Mouse (Mus musculus) CD4-positive, CD25-positive, alpha-beta regulatory T cell, adult 2 months (primary cell): ENCODE measurements around the gene Gm47996.

Experiments
- DNase-seq: peaks from one replicate; pipeline ENCODE4 v3.0.0-alpha.2; 2012; ENCODE audit warnings: low read depth, low spot score

Gene Gm47996

DNA sequence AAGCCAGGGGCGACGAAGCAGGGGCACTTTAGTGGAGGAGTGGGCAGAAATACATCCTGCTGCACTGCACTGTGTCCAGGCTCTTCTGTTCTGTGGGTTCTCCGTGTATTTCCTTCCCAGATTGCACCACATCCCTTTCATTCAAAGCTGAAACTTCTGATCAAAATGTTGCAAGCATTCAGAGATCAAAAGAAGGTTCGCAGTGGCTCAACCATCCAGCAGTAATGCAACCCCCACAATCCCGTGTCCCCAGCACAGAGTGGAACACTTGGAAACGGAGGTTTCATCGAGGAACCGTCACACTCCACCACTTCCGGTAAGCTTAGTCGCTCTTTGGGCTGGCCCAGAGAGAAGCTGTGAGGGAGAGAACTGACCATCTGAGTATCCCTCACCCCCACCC is 35.2 kb downstream of the Gm47996 start:
- DNase-seq, result no peak

DNA sequence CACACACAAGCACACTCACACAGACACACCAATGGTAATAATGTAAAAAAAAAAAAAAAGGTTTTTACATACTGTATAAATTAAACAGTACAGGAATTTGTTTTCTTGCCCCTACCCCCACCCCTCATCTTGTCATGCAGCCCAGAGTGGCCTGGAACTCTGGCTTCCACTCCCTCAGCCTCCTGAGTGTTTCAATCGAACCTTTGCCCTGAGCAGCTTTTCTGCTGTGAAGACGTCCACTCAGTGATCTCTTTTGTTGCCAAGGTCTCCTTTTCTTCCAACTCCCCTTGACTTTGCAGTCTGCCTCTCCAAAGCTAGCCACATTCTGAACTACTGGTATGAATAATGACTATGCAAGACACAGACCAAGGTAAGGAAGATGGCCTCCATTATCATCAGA is 35.9 kb downstream of the Gm47996 start:
- DNase-seq, result no peak

DNA sequence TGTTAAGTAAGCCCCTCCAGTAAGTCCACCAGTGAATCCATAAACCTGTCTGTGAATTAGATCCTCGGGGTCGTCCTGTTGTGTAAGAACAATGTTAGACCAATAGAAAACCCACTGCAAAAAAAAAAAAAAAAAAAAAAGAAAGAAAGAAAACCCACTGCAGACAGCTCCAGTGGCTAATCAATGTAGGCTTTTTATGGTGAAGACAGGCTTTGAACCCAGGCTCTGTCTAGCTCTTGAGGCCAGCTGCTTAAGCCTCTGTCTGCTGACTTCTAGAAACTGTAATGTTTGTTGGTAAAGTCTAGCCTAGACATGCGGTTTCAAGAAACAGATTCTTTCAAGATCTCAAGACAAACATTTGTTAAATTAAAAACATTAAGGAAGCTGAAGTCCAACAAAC is 40.2 kb downstream of the Gm47996 start:
- no peak for DNase-seq

DNA sequence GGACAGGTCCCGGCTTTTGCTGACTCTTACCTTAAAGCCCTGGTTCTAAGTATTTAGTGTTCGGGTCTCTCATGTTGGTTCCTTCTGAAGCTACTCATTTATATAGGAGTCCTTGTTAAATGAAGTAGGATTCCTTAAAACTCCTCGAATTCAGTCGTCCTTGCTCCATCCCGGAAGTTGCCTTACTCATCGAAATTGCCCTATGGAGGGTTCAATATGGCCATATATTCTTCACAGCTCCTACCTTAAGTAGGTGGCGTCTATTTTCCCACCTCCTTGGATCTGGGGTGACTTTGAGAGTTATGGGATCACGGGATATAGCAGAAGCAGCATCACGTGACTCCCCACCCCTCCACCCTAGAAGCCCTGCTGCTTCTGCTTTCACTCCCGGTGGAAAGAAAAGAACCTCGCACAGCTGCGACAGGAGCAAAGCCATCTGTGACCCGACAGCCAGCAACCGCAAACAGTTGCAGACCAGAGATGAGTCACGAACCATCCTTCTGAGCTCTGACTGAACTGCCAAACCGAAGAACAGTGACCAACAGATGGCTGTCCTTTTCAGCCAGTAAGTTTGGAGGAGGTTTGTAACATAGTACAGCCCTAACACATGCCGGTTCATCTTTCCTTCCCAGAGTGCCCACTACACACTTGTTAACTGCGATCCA is 40.7 kb downstream of the Gm47996 start:
- DNase-seq, result peak; percentile 34

DNA sequence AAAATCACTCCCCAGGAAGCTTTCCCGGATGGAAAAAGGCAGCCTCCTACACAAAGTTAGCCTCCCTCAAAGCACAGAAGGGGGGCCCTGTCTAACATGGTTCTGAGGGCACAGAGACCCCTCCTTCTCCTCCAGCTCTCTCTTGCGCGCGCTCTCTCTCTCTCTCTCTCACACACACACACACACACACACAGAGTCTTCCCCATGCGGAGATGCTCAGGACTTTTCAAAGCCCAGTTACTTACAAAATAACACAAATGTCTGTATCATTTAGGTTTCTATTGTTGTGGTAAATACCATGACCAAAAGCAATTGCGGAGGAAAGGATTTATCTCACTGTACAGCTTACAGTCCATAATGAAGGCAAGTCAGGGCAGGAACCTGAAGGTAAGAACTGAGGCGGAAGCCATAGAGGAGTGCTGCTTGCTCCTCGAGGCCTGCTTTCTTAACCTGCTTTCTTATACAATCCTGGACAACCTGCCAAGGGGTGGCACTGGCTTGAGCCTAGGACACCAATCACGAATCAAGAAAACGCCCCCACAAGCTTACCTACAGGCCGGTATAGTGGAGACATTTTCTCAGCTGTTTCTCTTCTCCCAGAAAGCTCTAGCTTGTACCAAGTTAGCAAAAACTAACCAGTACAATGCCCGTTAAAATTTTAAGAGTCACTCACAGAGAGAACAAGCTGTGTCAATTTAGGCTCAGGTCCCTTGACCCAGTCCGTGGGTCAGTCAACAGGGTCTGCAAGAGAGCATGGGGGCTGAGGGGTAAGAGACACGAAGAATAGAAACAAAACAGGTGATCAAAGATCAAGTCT is 41.5 kb downstream of the Gm47996 start:
- peak; percentile 6 for DNase-seq

DNA sequence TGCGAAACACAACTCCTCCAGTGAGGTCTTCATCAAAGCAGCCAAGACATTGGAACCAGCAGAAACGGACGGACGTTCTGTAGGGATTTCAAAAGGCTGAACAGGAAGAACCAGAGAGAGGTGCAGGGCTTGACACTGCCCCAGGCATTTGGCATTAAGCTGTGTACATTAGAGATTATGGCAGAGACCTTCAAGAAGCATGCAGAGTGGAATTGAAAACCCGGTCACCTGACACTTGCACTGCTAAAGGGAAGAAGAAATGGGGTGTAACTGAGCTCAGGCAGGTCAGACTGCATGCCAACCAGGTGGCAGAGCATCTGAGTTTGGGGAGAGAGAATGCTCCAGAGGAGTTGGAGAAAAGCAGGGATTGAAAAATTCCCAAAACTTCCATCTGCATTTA is 45.5 kb downstream of the Gm47996 start:
- DNase-seq, result no peak

DNA sequence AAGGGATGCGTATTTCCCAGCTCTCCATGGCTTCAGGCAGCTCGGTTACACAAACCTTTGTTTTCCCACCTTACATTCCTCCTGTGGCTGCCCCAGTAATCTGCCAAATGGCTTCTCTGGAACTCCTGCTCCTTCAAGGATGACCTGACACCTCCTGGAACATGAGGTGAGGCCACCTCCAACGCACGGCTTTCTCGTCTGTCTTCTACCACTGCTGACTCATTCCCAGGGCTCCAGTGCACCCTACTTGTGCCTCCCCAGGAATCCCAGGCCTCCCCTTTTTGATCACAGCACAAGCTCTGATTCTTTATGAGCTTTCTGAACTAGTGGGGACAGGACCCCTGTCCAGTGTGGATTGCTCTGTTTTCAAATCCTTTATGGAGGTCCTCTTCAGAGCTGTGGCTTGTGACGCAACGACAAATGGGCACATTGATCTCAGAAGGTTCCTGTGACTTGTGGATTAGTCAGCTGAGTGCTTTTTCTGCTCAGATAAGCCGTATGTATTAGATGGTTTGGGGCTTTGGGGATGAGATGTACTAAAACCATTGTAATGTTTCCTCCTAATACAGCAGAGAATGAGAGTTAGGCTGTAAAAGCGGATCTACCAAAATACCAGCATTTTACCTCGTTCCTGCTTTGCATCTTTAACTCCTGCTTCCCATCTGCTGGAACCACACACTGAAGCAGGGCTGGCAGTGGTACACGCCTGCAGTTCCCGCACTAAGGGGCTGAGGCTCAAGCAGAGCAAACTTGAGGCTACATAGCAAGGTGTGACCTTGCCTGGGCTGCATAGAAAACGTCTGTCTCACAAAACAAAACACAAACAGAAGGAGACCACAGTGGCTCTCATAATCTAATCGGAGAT is 48.4 kb downstream of the Gm47996 start:
- no peak for DNase-seq

DNA sequence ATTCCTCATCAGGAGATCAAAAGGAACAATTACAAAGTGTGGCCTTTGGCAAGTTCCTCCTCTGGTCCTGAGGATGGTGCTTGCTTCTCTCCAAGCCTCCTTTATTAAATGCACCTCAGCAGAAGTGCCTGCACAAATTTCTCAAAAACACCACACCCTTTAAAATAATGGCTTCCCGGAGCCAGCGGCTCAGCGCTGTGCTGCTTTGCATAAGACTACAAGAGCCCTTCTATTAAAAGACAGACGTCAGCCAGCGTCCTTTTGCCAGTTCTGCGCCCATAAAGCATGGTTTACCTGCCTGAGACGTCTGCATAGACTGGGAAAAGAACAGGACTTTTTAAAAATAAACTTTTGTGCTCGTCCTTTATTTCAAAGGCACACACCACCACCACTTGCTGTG is 49.1 kb downstream of the Gm47996 start:
- no peak for DNase-seq
